Mouse (Mus musculus): ENCODE measurements around the gene Slc17a9.

DNA sequence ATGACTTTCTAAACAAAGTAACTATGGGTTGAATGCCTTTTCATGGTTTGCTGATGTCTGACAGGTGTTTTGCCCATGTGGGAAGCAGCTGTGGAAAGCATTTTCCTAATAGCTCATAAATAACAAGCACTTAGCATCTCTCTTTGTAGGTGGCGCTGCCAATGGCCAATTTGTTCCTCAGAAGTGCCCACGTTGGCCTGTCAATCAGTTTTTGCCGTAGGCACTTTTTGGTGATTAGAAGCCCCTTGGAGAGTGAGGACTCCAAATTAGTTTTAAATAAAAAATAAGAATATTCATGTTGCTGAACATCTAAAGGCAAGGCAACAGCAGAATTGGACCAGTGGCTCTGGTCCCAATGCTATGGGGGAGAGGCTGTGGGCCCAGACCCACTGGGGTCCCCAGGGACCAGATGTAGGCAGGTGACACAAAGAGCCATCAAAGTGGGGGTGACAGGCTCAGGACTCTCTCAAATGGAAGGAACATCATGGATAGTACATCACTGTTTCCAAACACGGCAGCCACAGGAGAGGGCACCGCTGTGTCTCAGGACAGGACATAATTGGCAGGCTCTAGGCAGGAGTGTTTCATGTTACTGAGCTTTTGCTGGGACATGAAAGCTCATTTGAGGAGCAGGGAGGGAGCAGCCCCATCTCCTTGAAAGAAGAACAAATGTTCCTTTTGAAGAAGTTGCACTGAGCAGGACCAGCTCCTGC is 30.1 kb downstream of the Slc17a9 start:
- TF ChIP-seq CTCF (IDR thresholded peaks at IDR 0.05; ENCODE audit: low read depth, low read length) (no peak), POLR2A (IDR thresholded peaks at IDR 0.05; ENCODE audit: insufficient read depth, low read length) (no peak)

Data from ES-Bruce4 (cell line).